Mouse (Mus musculus) hindlimb bud, embryonic 11.5 days (tissue): ENCODE measurements around the gene Zfp697.
"Not testable (repeated sequence)": the region's sequence is repeated elsewhere in the genome, so short reads cannot be mapped to it uniquely, and the experiment has no call there.

Experiments used
- DNase-seq: peaks from one replicate; pipeline ENCODE4 v3.0.0-alpha.2; 2012; ENCODE audit warnings: low read depth, low spot score; ENCODE audit errors: extremely low spot score

Gene Zfp697

GRCm38 (mm10) chr3:98368776-98369175 lies 13.5 kb upstream of the Zfp697 start:
- DNase-seq, result no peak

DNA sequence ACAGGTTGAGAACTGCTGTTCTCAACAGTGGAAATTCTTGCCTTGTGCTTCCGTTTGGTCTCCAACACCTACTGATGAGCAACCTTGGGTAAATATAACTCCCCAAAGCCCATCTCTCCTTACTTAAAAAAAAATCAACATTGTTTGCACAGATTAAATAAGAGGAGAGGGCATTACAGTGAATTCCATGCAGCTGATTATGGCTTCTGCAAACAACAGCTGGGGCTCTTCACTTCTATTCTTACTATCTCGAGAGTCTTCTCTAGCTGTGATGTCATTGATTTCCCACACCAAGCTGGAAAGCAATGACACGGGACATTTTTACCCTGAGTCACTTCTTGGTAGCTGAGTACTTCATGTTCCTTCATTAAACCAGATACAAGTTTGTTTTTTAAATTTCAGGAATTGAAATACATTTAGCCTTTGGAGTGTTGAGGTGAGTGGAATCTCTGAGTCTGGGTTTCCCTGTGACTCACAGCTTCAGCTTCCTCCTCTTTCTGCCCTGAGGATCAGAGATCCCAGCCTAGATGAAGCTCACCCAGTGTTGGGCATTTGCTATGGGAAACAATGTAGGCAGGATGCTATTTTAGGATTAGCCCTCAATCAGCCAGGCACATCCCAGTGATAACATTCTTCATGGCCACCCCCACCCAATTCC lies 8.1 kb upstream of the Zfp697 start:
- no peak for DNase-seq

- DNase-seq, result no peak
Observed at GRCm38 (mm10) chr3:98374980-98375379, 7.3 kb upstream of the Zfp697 start.

GRCm38 (mm10) chr3:98378267-98378666 lies 4.0 kb upstream of the Zfp697 start:
- DNase-seq, result no peak

- DNase-seq, result no peak
Observed at GRCm38 (mm10) chr3:98379236-98379635, 3.0 kb upstream of the Zfp697 start.

DNA sequence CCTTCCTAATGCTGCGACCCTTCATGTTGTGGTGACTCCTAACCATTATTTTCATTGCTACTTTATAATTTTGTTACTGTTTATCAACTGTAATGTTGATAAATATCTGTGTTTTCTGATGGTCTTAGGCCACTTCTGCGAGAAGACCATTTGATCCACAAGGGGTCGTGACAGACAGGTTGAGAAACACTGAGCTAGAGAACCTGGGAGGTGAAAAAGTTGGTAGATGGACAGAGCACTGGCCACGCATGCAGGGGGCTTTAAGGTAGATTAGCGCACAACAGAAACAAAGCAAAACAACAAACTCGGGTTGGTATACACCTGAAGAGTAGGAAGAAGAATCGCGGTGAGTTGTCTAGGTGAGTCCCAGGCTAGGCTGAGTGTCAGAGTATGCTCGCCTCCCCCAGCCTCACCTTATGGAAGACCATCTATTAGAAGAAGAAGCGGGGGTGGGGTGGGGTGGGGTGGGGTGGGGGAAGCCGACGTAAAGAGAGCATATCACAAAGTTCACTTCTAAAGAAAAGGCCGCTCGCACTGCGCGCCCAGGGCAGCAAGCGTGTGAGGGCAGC lies 500 bp upstream of the Zfp697 start:
- no peak for DNase-seq

GRCm38 (mm10) chr3:98383024-98383790 lies 946 bp downstream of the Zfp697 start:
- DNase-seq, result no peak

DNA sequence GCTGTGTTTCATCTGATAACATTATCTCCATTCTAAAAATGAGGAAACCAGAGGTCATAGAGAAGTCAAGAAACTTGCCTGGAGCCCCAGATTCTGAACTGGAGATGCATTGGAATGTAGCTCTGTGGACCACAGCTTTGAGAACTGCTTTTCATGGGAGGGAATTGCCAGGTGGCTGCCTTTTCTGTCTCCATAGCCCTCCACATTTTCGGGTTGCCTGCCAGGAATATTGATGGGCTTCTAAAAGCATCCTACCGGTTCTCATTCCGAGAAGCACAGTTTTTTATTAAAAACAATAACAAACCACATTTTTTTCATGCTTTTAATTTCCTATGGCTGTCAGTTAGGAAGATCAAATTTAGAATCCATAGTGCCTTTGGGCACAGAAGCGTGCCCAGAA lies 4.8 kb downstream of the Zfp697 start:
- no peak for DNase-seq

DNA sequence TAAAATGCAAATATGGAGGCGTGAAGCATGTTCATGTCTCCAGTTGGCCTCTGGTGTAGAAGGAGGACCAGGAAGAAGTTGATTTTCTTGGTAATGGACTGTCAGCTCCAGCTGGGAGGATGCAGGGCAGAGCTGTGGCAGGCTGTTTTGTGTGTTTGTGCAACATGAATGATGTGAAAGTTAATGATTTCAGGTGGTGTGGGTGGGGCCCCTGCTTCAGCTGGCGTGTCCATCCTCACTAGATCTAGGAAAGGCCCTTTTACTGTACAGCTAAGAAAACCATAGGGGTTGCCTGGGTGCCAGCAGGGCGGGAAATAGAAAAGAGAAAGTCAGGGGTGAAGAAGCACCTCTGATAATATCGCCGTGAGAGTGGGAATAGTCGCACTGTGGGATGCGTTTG lies 5.5 kb downstream of the Zfp697 start:
- no peak for DNase-seq

DNA sequence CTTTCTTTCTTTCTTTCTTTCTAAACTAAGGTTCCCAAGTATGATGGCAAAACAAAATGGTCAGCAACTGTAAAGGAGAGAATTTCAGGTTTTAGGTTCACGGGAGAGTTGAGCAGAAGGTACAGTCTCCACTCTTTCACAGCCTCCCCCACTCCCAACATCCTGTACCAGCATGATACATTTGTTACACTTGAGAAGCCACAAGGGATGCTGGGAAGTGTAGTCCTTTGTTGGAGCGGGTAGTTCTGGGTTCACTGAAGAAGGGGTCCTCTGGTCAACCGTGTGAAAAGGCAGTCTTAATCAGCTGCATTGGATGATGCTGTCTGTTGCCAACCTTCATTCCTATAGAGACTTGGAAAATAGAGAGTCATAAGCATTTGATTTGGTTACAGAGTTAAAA lies 7.0 kb downstream of the Zfp697 start:
- DNase-seq, result no peak

DNA sequence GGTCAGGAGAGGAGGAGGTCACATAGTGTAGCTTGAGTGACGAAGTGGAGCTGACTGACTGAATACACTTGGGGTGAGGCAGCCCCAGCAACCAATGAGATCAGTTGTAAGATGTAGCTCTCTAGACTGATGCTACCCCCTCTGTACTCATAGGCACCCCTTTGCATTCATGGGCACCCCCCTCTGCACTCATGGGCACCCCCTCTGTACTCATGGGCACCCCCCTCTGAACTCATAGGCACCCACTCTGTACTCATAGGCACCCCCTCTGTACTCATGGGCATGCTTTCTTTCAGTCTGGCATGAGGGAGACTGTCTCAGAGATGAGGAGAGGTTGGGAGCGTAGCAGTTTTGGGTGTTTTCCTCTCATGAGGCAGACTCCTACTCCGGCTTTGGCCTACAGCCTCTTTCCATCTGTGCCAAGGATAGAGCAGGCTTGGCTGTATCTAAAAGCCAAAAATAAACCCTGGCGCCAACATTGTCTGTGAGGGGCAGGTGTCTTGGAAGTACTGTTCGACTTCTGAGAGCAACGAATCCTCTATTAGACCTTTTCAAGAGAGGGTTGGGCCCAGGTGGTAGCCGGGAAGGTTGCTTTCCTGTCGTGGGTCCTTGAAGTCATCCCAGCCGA lies 22.1 kb downstream of the Zfp697 start:
- not testable (repeated sequence) for DNase-seq

DNA sequence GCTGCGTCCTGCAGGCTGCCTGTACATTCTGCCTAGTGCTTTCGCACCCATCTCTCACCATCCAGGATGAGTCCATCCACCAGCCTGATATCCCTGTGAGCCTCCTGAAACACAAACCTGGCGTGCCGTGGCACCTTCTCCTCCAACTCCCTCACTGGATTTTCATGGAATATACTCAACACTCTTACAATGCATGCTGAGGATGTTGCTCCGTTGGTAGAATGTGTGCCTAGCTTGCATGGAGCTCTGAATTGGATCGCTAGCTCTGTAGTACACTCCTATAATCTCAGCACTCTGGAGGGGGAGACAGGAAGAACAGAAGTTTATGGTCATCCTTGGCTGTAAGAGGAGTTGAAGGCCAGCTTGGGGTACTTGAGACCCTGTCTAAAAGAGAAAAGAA lies 23.6 kb downstream of the Zfp697 start:
- DNase-seq, result not testable (repeated sequence)

DNA sequence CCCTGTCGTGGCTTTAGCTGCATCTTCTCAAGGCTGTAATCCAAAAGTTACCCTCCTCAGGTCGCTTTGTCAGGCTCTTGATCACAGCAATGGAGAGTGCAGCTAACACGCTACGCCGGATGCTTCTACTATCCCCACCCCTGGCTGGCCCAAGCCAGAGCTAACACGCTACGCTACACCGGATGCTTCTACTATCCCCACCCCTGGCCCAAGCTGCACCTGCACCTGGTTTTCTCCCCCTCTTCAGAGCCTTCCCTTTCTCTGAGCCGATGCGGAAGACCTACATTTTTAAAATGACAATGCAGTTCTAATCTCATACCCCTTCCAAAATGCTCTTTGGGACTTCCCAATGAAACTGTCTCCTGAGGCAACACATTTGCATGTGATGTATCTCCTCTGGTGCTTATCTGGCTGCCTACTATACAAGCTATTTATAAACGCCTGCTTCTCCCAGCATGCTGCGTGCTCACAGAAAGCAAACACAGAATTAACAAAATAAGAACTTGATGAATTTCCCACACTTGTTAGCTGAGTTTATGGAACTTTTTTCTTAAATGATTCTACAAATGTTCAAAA lies 24.4 kb downstream of the Zfp697 start:
- DNase-seq, result not testable (repeated sequence)

DNA sequence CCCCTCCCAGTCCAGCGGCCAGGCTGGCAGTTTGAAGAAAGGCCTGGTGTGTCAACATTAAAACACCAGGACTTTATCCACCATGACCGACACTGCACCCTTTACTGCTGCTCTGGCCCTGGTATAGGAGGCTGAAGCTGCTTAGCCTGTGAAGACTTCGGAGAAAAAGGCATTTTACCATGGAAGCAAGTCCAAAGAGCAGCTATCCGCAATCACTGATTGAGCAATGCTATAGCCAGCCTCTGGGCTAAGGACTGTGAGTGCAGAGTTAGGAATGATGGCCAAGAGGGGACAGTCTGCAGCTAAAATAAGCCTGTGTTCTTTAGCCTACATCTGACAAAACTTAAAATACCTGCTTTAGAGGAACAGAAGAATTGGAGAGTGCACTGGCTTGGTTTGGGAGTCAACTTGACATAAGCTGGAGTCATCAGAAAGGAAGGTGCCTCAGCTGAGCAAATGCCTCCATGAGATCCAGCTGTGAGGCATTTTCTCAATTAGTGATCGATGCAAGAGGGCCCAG lies 25.1 kb downstream of the Zfp697 start:
- not testable (repeated sequence) for DNase-seq

- DNase-seq, result not testable (repeated sequence)
Observed at GRCm38 (mm10) chr3:98410619-98411580, 28.6 kb downstream of the Zfp697 start.

DNA sequence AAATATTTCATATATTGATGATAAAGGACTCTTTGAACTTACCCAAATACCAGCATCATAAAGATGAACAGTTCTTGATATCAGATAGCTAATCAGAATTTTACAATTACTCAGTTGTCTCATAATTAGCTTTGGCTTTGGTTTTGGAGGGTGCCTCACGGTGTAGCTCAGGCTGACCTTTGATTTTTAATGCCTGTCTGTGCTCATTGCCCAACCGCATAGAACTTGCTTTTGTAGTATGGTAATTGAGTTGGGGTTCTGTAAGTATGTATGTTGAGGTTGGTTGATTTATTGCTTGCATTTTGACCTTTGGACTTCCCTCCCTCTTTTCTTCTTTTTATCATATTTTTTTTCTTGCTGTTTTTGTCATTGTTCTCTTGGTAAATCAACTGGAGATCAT lies 31.5 kb downstream of the Zfp697 start:
- no peak for DNase-seq

DNA sequence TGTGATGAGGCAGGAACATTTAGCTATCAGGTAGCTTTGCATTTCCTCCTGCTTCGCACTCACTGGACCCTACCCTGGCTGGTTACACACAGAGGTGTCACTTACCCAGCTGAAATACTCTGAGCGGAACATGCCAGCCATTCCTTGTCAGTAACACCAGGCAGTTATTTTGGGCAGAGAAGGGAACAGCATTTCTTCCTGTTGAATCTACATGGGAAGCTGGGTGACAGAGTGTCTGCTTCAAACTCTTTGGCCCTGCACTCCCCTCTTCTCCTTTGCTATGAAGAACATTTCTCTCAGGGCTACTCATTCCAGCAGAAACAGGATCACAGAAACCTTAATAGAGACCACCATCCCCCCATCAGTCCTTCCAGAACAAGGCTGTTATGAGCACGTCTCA lies 32.0 kb downstream of the Zfp697 start:
- no peak for DNase-seq

DNA sequence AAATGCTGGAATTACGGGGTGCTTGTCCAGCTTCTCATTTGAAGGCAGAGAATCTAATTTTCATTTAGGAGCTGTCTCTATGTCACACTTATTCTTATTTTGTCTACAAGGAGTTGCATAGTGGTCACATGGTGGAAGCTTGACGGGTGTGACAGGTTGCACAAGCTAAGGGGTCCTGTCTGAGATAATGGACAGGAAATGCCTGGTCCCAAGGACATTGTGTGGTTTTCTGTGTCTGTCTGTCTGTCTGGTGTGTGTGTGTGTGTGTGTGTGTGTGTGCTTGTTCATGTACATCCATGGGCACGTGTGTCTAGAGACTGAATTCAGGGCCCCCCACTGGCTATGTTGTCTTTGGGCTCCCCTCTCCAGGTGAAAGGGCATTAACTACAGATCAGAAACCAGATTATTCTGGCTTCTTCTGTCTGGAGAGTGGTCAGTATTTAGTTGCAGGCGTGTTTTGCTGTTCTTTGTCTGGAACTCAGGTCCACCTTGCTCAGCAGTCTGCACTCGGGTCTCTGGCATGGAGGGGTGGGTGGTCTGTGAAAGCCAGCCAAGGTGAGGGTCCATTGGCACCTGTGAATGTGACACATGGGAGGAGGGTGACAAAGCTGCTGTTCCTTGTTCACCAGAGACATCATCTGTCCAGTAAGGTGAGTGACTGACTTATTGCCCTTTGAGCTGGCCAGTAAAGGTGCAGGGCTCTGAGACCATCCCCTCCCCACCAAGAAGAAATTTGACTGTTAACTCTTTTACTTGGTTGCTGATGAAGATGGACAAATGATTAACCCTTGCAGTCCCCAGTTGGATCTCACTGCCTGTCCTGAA lies 34.4 kb downstream of the Zfp697 start:
- DNase-seq, result no peak

DNA sequence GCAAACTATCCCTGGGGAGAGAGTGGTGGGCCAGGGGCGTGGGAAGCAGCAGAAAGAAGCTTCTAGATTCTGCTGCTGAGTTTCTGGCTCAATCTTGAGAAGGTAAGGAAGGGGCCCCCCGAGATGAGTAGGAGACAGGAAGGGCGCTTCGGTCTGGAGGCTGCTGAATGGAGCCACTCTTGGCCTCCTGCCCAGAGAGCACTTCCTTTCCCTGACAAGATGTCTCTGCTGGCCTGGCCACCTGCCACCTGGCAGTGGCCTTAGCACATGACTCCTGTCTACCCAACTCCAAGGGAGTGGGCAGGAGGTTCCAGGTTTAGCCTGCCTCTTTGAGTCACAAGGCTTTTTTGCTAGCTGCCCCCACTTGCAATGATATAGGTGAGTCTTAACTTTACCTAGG lies 35.1 kb downstream of the Zfp697 start:
- no peak for DNase-seq
